Mouse (Mus musculus): ENCODE measurements around the gene Itgb6.

- TF ChIP-seq CTCF (IDR thresholded peaks at IDR 0.05; ENCODE audit: low read depth) (no peak), EP300 (optimal IDR thresholded peaks at IDR 0.05) (no peak)
These were observed 44.0 kb upstream of the Itgb6 start for GRCm38 (mm10) chr2:60766420-60766819.
